Mouse (Mus musculus) lung, postnatal 0 days (tissue): ENCODE data around the gene Rnf43. TPM values are rescaled to one million over a fixed set of nuclear protein-coding genes. Genes with fewer than 3 reads are reported as not detected.

ENCODE experiments used
- ATAC-seq: fragments of 200-750 bp; cut with Nextera tagmentation; 2 replicates; pipeline ENCODE4 v1.8.0; 2017; ENCODE audit warnings: moderate library complexity
- DNase-seq: peaks from one replicate; pipeline ENCODE4 v3.0.0-alpha.2; 2016; ENCODE audit warnings: low spot score
- H3K27ac ChIP-seq: fragments of 300-500 bp; sonication (generic); 2 replicates; pipeline ENCODE4 v1.5.1; 2014; ENCODE audit warnings: antibody characterized with exemption, mild to moderate bottlenecking, low read length, mixed read lengths
- H3K27me3 ChIP-seq: fragments of 300-500 bp; sonication (generic); replicated peaks from 2 replicates; pipeline ENCODE4 v1.6.1; 2014; ENCODE audit warnings: low read length, mixed read lengths; ENCODE audit not compliant: insufficient read depth
- H3K36me3 ChIP-seq: fragments of 300-500 bp; sonication (generic); 2 replicates; pipeline ENCODE4 v1.6.1; 2014; ENCODE audit warnings: low read length, mixed read lengths; ENCODE audit not compliant: insufficient read depth
- H3K4me1 ChIP-seq: fragments of 300-500 bp; sonication (generic); 2 replicates; pipeline ENCODE4 v1.6.1; 2014; ENCODE audit warnings: antibody characterized with exemption, low read depth, low read length, mixed read lengths; ENCODE audit not compliant: insufficient read depth
- H3K4me2 ChIP-seq: fragments of 300-500 bp; sonication (generic); replicated peaks from 2 replicates; pipeline ENCODE4 v1.6.1; 2014; ENCODE audit warnings: low read depth, mild to moderate bottlenecking, low read length, moderate library complexity, mixed read lengths
- H3K4me3 ChIP-seq: fragments of 300-500 bp; sonication (generic); 2 replicates; pipeline ENCODE4 v1.5.1; 2014; ENCODE audit warnings: low read depth, low read length
- H3K9ac ChIP-seq: fragments of 300-500 bp; sonication (generic); replicated peaks from 2 replicates; pipeline ENCODE4 v1.6.1; 2014; ENCODE audit warnings: low read depth, mild to moderate bottlenecking
- H3K9me3 ChIP-seq: fragments of 300-500 bp; sonication (generic); 2 replicates; pipeline ENCODE4 v1.6.1; 2016; ENCODE audit warnings: low read length, mixed read lengths
- CTCF ChIP-seq: IDR thresholded peaks from 2 replicates; pipeline ENCODE4 v1.5.1; 2016; ENCODE audit warnings: antibody characterized with exemption, mild to moderate bottlenecking
- EP300 ChIP-seq: IDR thresholded peaks from 2 replicates; pipeline ENCODE4 v1.6.1; 2016; ENCODE audit warnings: antibody characterized with exemption, mild to moderate bottlenecking, control low read depth
- WGBS: fragments of 180-500 bp; shearing (Covaris S2); extraction: QIAGEN DNeasy Blood & Tissue Kit; methylation state at CpG from one replicate; pipeline ENCODE4 v1.1.7; 2014; 5-methylcytosine and 5-hydroxymethylcytosine counted together
- polyA plus RNA-seq: library from polyadenylated mRNA; unstranded; fragments of >200 nt; fragmentation: Nextera tagmentation; extraction: Ambion mirVana; gene quantifications from 2 replicates; pipeline ENCODE4 v1.2.1, GENCODE M21; 2015

Rnf43 gene
- polyA plus RNA-seq, 1 experiment from 2014 or later = 4.6 TPM

DNA sequence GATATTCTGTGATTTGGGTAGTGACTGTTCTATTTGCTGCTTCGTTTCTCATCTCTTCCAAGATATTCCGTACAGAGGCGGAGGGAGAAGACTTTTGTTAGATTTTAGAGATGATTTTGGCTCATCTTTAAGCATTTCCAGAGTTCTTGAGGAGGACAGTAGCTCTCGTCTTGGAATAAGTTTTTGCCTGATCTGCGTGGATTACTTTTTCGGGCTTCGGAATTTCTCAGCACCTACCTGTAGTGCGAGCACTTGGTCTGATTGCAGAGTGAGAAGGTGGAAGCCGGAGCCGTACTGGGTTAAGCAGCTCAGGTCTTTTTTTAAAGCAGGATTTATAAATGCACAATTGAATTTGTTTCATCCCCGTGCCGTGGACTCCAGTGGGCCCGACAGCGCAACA, 300 bp downstream of the Rnf43 start:
- Histone ChIP-seq H3K27ac (peak overlapping the region; percentile 76), H3K4me1 (no peaks in the 10 kb centered on the region), H3K4me3 (peak overlapping the region; percentile 42), H3K9me3 (no peaks in the 10 kb centered on the region), H3K36me3 (no peaks in the 10 kb centered on the region), H3K9ac (peak overlapping the region; percentile 43), H3K4me2 (peak overlapping the region; percentile 54), H3K27me3 (no peaks in the 10 kb centered on the region)
- TF ChIP-seq EP300 = 0 out of 2 replicates have a peak, but pooled peaks have one; percentile 7
- TF ChIP-seq CTCF = no peak
- no peak for DNase-seq
- WGBS = 11% methylated on average over 14 of the region's 14 CpGs
- no peak for ATAC-seq

- DNase-seq = no peak
- no peaks in the 10 kb centered on the region for H3K36me3 ChIP-seq
- TF ChIP-seq CTCF = no peak
- H3K4me1 ChIP-seq = no peaks in the 10 kb centered on the region
- peak overlapping the region; percentile 39 for H3K4me3 ChIP-seq
- H3K9me3 ChIP-seq = no peaks in the 10 kb centered on the region
- WGBS = 54% methylated on average over 6 of the region's 6 CpGs
- H3K9ac ChIP-seq = peak overlapping the region; percentile 19; the same call in 1 of the 2 replicates
- H3K27ac ChIP-seq = 0 out of 2 replicates have a peak overlapping the region, but pooled peaks have one; percentile 5
- peak overlapping the region; percentile 54 for H3K4me2 ChIP-seq
- ATAC-seq = no peak
- no peaks in the 10 kb centered on the region for H3K27me3 ChIP-seq
These were observed 1.4 kb downstream of the Rnf43 start for GRCm38 (mm10) chr11:87663948-87664347.

- Histone ChIP-seq H3K36me3 (no peaks in the 10 kb centered on the region), H3K27me3 (no peaks in the 10 kb centered on the region), H3K27ac (0 out of 2 replicates have a peak overlapping the region, but pooled peaks have one; percentile 5), H3K4me3 (peak overlapping the region; percentile 39), H3K9me3 (no peaks in the 10 kb centered on the region), H3K4me1 (no peaks in the 10 kb centered on the region), H3K4me2 (peak overlapping the region; percentile 54), H3K9ac (peak overlapping the region; percentile 19; the same call in 1 of the 2 replicates)
- ATAC-seq (no peak), DNase-seq (no peak)
- no peak for TF ChIP-seq EP300
- TF ChIP-seq CTCF = no peak
- 62% methylated on average over 12 of the region's 12 CpGs for WGBS
These were observed 2.0 kb downstream of the Rnf43 start for GRCm38 (mm10) chr11:87664521-87664920.

GRCm38 (mm10) chr11:87665224-87665623, 2.7 kb downstream of the Rnf43 start:
- no peak for ATAC-seq
- DNase-seq = peak; percentile 38
- Histone ChIP-seq H3K4me3 (0 out of 2 replicates have a peak overlapping the region, but pooled peaks have one; percentile 3), H3K27ac (no peak overlapping the region), H3K9ac (no peak overlapping the region), H3K9me3 (no peaks in the 10 kb centered on the region), H3K27me3 (no peaks in the 10 kb centered on the region), H3K4me2 (peak overlapping the region; percentile 35), H3K36me3 (no peaks in the 10 kb centered on the region), H3K4me1 (no peaks in the 10 kb centered on the region)
- 52% methylated on average over 6 of the region's 6 CpGs for WGBS
- no peak for TF ChIP-seq EP300
- no peak for TF ChIP-seq CTCF

DNA sequence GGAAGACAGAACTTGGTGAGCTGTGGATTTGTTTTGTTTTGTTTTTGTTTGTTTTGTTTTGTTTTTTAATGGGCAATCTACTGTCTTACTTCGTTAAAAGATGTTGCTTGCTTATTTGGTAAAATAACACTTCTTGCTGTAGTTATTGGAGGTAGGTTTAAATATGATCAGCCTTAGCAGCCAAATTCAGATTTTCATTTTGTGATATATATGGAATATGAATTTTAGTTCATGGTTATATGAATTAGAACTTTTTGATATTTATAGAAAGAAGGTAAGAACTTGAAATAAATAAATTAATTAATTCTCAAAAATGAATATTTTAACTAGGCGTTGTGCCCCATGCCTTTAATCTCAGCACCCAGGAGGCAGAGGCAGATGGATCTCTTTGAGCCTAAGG, 3.1 kb downstream of the Rnf43 start:
- Histone ChIP-seq H3K4me1 (no peaks in the 10 kb centered on the region), H3K9ac (no peak overlapping the region), H3K27me3 (no peaks in the 10 kb centered on the region), H3K4me3 (peak overlapping the region; percentile 19; the same call in 1 of the 2 replicates), H3K36me3 (no peaks in the 10 kb centered on the region), H3K4me2 (peak overlapping the region; percentile 55), H3K9me3 (no peaks in the 10 kb centered on the region), H3K27ac (no peak overlapping the region; the same call in 1 of the 2 replicates)
- ATAC-seq (no peak), DNase-seq (no peak)
- TF ChIP-seq CTCF = no peak
- TF ChIP-seq EP300 = no peak
- WGBS = 46% methylated on average over 2 of the region's 2 CpGs

- H3K4me3 ChIP-seq = peak overlapping the region; percentile 19
- H3K9ac ChIP-seq = peak overlapping the region; percentile 16; the same call in 1 of the 2 replicates
- TF ChIP-seq EP300 = no peak
- no peak for TF ChIP-seq CTCF
- DNase-seq (peak; percentile 40), ATAC-seq (no peak)
- H3K27me3 ChIP-seq = no peaks in the 10 kb centered on the region
- peak overlapping the region; percentile 62 for H3K27ac ChIP-seq
- 47% methylated on average over 12 of the region's 12 CpGs for WGBS
- no peaks in the 10 kb centered on the region for H3K36me3 ChIP-seq
- H3K9me3 ChIP-seq = no peaks in the 10 kb centered on the region
- H3K4me2 ChIP-seq = peak overlapping the region; percentile 55
- no peaks in the 10 kb centered on the region for H3K4me1 ChIP-seq
These were observed 3.9 kb downstream of the Rnf43 start for GRCm38 (mm10) chr11:87666256-87667035.
